Mouse (Mus musculus) kidney, postnatal 10 days (tissue): ENCODE data around the gene Ighmbp2.
"Not testable (repeated sequence)": the region's sequence is repeated elsewhere in the genome, so short reads cannot be mapped to it uniquely, and the experiment has no call there.

ENCODE experiments used
- DNase-seq: peaks from one replicate; pipeline ENCODE4 v3.0.0; 2021; ENCODE audit warnings: mixed read lengths

The Ighmbp2 gene

GRCm38 (mm10) chr19:3275744-3276365 lies 7.0 kb downstream of the Ighmbp2 start:
- no peak for DNase-seq

GRCm38 (mm10) chr19:3273331-3273730 lies 9.5 kb downstream of the Ighmbp2 start:
- no peak for DNase-seq

- no peak for DNase-seq
Measured at GRCm38 (mm10) chr19:3271366-3271765, 11.5 kb downstream of the Ighmbp2 start.

GRCm38 (mm10) chr19:3269803-3270202 lies 13.0 kb downstream of the Ighmbp2 start:
- DNase-seq, result no peak

- DNase-seq, result peak; percentile 3
Measured at GRCm38 (mm10) chr19:3269279-3269678, 13.5 kb downstream of the Ighmbp2 start.

GRCm38 (mm10) chr19:3268218-3268980 lies 14.4 kb downstream of the Ighmbp2 start:
- DNase-seq, result peak; percentile 2

- peak; percentile 1 for DNase-seq
Measured at GRCm38 (mm10) chr19:3267340-3267739, 15.5 kb downstream of the Ighmbp2 start.

GRCm38 (mm10) chr19:3266676-3267075 lies 16.1 kb downstream of the Ighmbp2 start:
- peak; percentile 2 for DNase-seq

- DNase-seq, result peak; percentile 2
Measured at GRCm38 (mm10) chr19:3266136-3266535, 16.7 kb downstream of the Ighmbp2 start.

- DNase-seq, result peak; percentile 4
Measured at GRCm38 (mm10) chr19:3265180-3265579, 17.6 kb downstream of the Ighmbp2 start.

GRCm38 (mm10) chr19:3264348-3264747 lies 18.5 kb downstream of the Ighmbp2 start:
- DNase-seq, result no peak

GRCm38 (mm10) chr19:3261764-3262525 lies 20.9 kb downstream of the Ighmbp2 start:
- DNase-seq, result peak; percentile 18

GRCm38 (mm10) chr19:3261336-3261735 lies 21.5 kb downstream of the Ighmbp2 start:
- DNase-seq, result no peak

- no peak for DNase-seq
Measured at GRCm38 (mm10) chr19:3260591-3260990, 22.2 kb downstream of the Ighmbp2 start.

GRCm38 (mm10) chr19:3260016-3260415 lies 22.8 kb downstream of the Ighmbp2 start:
- DNase-seq, result no peak

- not testable (repeated sequence) for DNase-seq
Measured at GRCm38 (mm10) chr19:3225261-3225660, 57.6 kb downstream of the Ighmbp2 start.

GRCm38 (mm10) chr19:3214937-3215336 lies 67.9 kb downstream of the Ighmbp2 start:
- not testable (repeated sequence) for DNase-seq
